Mouse (Mus musculus): Measurements from ENCODE around the gene Fry. TPM values are rescaled to one million over a fixed set of nuclear protein-coding genes. Genes with fewer than 3 reads are reported as not detected.

Gene Fry
- polyA plus RNA-seq, 1 experiment, result 78.6 TPM

GRCm38 (mm10) chr5:150257764-150258163 lies 139.3 kb downstream of the Fry start:
- TF ChIP-seq POLR2A (IDR thresholded peaks at IDR 0.05; ENCODE audit: extremely low read depth, insufficient read depth, low read length) (no peak), CTCF (IDR thresholded peaks at IDR 0.05; ENCODE audit: extremely low read depth, insufficient read depth, low read length) (peak; percentile 10; the same call in 1 of the 2 replicates)
- no peak overlapping the region for H3K4me3 ChIP-seq (ENCODE audit: insufficient read depth, low read length)
- no peaks in the 10 kb centered on the region; the same call in 1 of the 2 replicates for H3K4me1 ChIP-seq (ENCODE audit: control insufficient read depth, insufficient read depth, low read length)
- H3K27ac ChIP-seq (ENCODE audit: insufficient read depth, low read length), result no peak overlapping the region

GRCm38 (mm10) chr5:150259191-150260053 lies 141.0 kb downstream of the Fry start:
- Histone ChIP-seq H3K4me1 (ENCODE audit: control insufficient read depth, insufficient read depth, low read length) (peaks cover 2% of the 10 kb centered on the region; the same call in 1 of the 2 replicates), H3K27ac (ENCODE audit: insufficient read depth, low read length) (peak overlapping the region; percentile 89), H3K4me3 (ENCODE audit: insufficient read depth, low read length) (peak overlapping the region; percentile 84)
- TF ChIP-seq POLR2A (IDR thresholded peaks at IDR 0.05; ENCODE audit: extremely low read depth, insufficient read depth, low read length) (peak; percentile 75), CTCF (IDR thresholded peaks at IDR 0.05; ENCODE audit: extremely low read depth, insufficient read depth, low read length) (no peak)

- H3K27ac ChIP-seq (ENCODE audit: insufficient read depth, low read length), result peak overlapping the region; percentile 53; the same call in 1 of the 2 replicates
- H3K4me3 ChIP-seq (ENCODE audit: insufficient read depth, low read length), result peak overlapping the region; percentile 84
- TF ChIP-seq POLR2A (IDR thresholded peaks at IDR 0.05; ENCODE audit: extremely low read depth, insufficient read depth, low read length) (no peak), CTCF (IDR thresholded peaks at IDR 0.05; ENCODE audit: extremely low read depth, insufficient read depth, low read length) (no peak)
- H3K4me1 ChIP-seq (ENCODE audit: control insufficient read depth, insufficient read depth, low read length), result peaks cover 6% of the 10 kb centered on the region; the same call in 1 of the 2 replicates
Observed at GRCm38 (mm10) chr5:150260054-150260386, 141.6 kb downstream of the Fry start.

DNA sequence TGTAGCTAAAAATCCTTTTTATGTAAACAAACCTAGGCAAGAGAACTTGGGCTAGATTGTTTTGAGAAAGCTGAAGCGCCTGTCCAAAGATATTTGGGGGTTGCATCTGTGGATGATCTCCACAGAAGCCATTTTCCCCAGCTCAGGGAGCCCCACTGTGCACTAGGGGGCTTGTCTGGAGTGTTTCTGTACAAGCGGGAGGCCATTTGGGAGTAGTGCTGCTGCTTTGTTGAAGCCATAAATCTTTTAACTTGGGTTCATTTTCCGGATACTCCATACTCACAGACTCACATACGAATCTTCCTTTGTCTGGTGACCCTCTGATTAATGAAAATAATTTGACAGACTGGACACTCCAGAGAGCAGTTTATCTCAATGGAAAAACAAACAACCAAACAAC lies 142.9 kb downstream of the Fry start:
- TF ChIP-seq POLR2A (IDR thresholded peaks at IDR 0.05; ENCODE audit: extremely low read depth, insufficient read depth, low read length), result no peak
- no peak for TF ChIP-seq CTCF (IDR thresholded peaks at IDR 0.05; ENCODE audit: extremely low read depth, insufficient read depth, low read length)
- Histone ChIP-seq H3K27ac (ENCODE audit: insufficient read depth, low read length) (peak overlapping the region; percentile 14), H3K4me1 (ENCODE audit: control insufficient read depth, insufficient read depth, low read length) (peaks cover 6% of the 10 kb centered on the region; the same call in 1 of the 2 replicates), H3K4me3 (ENCODE audit: insufficient read depth, low read length) (peak overlapping the region; percentile 84)

- no peak for TF ChIP-seq CTCF (IDR thresholded peaks at IDR 0.05; ENCODE audit: extremely low read depth, insufficient read depth, low read length)
- TF ChIP-seq POLR2A (IDR thresholded peaks at IDR 0.05; ENCODE audit: extremely low read depth, insufficient read depth, low read length), result no peak
- peak overlapping the region; percentile 84 for H3K4me3 ChIP-seq (ENCODE audit: insufficient read depth, low read length)
- H3K27ac ChIP-seq (ENCODE audit: insufficient read depth, low read length), result peak overlapping the region; percentile 14; the same call in 1 of the 2 replicates
- H3K4me1 ChIP-seq (ENCODE audit: control insufficient read depth, insufficient read depth, low read length), result peaks cover 6% of the 10 kb centered on the region; the same call in 1 of the 2 replicates
Observed at GRCm38 (mm10) chr5:150262046-150262716, 143.7 kb downstream of the Fry start.

DNA sequence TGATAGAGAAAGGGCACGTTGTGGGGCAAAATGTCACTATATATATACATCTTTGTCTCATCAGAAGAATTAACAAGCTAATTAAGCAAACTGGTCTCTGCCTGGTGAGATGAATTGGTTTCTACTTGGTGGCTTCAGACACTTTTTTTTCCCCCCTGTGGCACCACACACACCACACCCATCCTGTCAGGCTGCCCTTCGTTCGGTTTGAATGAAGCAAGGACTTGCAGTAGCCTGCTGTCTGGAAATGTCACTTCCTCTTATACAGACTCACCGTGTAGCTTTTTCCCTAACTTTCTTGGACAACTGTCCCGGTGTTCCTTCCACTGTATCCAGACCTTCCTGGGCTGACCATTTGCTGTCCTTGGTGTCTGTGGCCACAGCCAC lies 144.3 kb downstream of the Fry start:
- TF ChIP-seq POLR2A (IDR thresholded peaks at IDR 0.05; ENCODE audit: extremely low read depth, insufficient read depth, low read length) (no peak), CTCF (IDR thresholded peaks at IDR 0.05; ENCODE audit: extremely low read depth, insufficient read depth, low read length) (no peak)
- Histone ChIP-seq H3K4me3 (ENCODE audit: insufficient read depth, low read length) (peak overlapping the region; percentile 84), H3K27ac (ENCODE audit: insufficient read depth, low read length) (no peak overlapping the region), H3K4me1 (ENCODE audit: control insufficient read depth, insufficient read depth, low read length) (peaks cover 6% of the 10 kb centered on the region; the same call in 1 of the 2 replicates)

DNA sequence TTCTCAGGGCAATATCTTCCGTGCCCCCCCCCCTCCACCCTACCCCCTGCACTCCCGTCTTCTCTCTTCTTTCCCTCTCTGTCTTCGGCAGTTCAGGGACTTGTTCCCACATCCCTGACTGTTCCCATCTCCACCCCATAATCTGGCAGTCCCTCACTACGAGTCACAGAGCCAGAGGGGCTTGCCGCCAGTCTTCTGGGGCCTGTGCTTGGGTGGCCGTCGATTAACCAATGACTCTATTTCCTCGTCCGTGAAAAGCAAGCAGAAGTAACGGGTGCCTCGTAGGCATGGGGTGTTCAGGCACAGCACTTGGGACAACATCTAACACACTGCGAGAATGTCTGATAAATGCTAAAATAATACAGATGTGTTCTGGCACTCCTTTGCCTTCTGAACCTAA lies 144.7 kb downstream of the Fry start:
- peaks cover 6% of the 10 kb centered on the region; the same call in 1 of the 2 replicates for H3K4me1 ChIP-seq (ENCODE audit: control insufficient read depth, insufficient read depth, low read length)
- TF ChIP-seq POLR2A (IDR thresholded peaks at IDR 0.05; ENCODE audit: extremely low read depth, insufficient read depth, low read length) (no peak), CTCF (IDR thresholded peaks at IDR 0.05; ENCODE audit: extremely low read depth, insufficient read depth, low read length) (no peak)
- H3K27ac ChIP-seq (ENCODE audit: insufficient read depth, low read length), result no peak overlapping the region
- peak overlapping the region; percentile 84; the same call in 1 of the 2 replicates for H3K4me3 ChIP-seq (ENCODE audit: insufficient read depth, low read length)

DNA sequence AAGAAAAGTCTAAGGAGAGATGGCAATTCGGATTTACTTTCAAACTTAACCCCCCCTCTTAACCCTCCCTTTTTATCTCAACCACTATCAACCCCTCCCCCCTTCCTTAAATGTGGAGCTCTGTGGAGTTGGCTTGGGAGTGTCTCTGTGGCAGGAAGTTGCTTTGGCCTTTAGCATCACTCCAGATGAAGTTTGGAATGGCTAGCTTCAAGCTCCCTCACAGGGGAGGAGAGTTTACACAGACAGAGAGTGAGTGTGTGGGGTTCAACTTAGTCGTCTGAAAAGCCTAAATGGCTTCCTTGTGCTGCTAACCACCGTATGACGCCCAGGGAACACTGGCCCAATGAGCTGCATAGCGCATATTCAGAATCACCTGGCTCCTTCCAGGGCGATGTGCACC lies 145.2 kb downstream of the Fry start:
- no peak for TF ChIP-seq CTCF (IDR thresholded peaks at IDR 0.05; ENCODE audit: extremely low read depth, insufficient read depth, low read length)
- no peak for TF ChIP-seq POLR2A (IDR thresholded peaks at IDR 0.05; ENCODE audit: extremely low read depth, insufficient read depth, low read length)
- Histone ChIP-seq H3K27ac (ENCODE audit: insufficient read depth, low read length) (no peak overlapping the region), H3K4me1 (ENCODE audit: control insufficient read depth, insufficient read depth, low read length) (peaks cover 6% of the 10 kb centered on the region; the same call in 1 of the 2 replicates), H3K4me3 (ENCODE audit: insufficient read depth, low read length) (peak overlapping the region; percentile 84; the same call in 1 of the 2 replicates)

GRCm38 (mm10) chr5:150265005-150265404 lies 146.6 kb downstream of the Fry start:
- H3K27ac ChIP-seq (ENCODE audit: insufficient read depth, low read length), result no peak overlapping the region
- H3K4me3 ChIP-seq (ENCODE audit: insufficient read depth, low read length), result no peak overlapping the region
- peaks cover 8% of the 10 kb centered on the region; the same call in 1 of the 2 replicates for H3K4me1 ChIP-seq (ENCODE audit: control insufficient read depth, insufficient read depth, low read length)
- TF ChIP-seq CTCF (IDR thresholded peaks at IDR 0.05; ENCODE audit: extremely low read depth, insufficient read depth, low read length), result no peak
- TF ChIP-seq POLR2A (IDR thresholded peaks at IDR 0.05; ENCODE audit: extremely low read depth, insufficient read depth, low read length), result no peak
